Mouse (Mus musculus): ENCODE data around the gene Plod3.
A peak's percentile ranks its signal among the peaks of the same experiment; 100 is the strongest.
"Not testable (repeated sequence)": the region's sequence is repeated elsewhere in the genome, so short reads cannot be mapped to it uniquely, and the experiment has no call there.

Plod3 gene

DNA sequence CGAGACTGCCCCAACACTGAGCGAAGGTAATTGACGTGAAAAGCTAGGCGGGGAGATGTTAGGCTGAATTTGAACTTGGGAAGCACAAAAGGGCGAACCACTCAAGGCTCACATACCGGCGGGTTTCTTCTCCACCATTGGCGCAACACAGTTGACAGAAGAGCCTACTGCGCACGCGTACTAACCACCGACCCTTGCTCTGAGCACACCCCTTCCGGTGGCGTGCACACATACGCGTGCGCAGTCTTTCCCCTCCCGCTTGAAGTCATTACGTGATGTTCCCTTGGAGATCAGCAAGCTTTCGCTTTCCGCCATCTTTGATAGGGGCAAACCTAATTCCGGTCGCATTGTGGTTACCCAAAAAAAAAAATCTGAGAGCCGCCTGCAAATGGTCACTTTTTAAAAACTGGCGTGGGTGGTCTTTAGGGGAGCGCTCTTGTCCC lies at the start of gene Plod3:
Gene Plod3 (plus strand): TSS at position 325 of the 443 bp plus-strand sequence.
- DNase-seq (ENCODE audit: low spot score in 2 of 2), result peak in 1 of 2 experiments; percentile 98

DNA sequence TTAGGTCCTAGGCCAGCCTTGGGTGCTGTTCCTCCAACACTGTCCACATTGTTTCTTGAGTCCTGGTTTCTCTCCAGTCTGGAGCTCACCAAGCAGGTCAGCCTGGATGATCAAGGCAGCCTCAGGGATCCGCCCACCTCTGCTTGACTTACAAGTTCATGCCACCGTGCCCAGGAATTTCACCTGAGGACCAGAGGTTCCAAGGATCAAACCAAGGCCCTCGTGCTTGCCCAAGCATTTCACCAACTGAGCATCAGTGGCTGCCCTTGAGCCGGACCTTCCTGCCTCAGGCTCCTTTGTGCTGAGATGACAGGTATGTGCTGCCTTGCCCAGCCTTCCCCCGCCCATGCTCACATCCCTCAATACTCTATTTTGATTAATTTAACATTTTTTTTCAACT lies 49.2 kb upstream of the Plod3 start:
- no peak for DNase-seq (ENCODE audit: low spot score in 2 of 2)

DNA sequence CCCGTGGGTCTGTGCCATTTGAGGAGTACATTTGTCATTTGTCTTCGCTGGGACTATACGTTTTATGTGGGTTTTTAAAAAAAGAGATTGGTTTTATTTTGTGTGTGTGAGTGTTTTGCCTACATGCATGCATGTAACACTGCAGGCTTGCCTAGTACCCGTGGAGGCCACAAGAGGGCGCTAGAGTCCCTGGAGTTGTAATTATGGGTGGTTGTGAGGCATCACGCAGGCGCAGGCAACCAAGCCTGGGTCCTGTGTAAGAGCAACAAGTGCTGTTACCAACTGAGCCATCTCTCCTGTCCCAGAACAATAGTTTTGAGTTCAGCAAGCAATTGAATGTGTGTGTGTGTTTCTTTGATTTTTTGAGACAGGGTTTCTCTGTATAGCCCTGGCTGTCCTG lies 47.5 kb upstream of the Plod3 start:
- peak; percentile 27 to 65 for DNase-seq (ENCODE audit: low spot score in 2 of 2)

DNA sequence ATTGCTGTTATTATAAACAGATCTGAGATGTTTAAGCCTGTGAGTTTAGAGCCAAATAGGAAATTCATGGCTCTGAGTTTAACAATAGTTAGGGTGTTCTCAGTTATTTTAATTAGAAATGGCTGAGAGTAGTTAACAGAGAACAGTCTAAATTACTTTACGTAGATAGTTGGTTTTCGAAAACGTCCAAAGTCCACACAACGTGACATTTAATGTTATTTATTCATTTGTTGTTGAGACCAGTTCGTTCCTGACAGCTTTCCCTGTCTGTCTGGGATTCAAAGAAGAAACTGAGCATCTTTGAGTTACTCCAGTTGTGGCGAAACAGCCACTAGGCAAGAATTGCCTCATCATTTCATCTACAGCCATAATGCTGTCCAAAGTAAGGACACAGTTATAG lies 46.8 kb upstream of the Plod3 start:
- not testable (repeated sequence) for DNase-seq (ENCODE audit: low spot score in 2 of 2)

DNA sequence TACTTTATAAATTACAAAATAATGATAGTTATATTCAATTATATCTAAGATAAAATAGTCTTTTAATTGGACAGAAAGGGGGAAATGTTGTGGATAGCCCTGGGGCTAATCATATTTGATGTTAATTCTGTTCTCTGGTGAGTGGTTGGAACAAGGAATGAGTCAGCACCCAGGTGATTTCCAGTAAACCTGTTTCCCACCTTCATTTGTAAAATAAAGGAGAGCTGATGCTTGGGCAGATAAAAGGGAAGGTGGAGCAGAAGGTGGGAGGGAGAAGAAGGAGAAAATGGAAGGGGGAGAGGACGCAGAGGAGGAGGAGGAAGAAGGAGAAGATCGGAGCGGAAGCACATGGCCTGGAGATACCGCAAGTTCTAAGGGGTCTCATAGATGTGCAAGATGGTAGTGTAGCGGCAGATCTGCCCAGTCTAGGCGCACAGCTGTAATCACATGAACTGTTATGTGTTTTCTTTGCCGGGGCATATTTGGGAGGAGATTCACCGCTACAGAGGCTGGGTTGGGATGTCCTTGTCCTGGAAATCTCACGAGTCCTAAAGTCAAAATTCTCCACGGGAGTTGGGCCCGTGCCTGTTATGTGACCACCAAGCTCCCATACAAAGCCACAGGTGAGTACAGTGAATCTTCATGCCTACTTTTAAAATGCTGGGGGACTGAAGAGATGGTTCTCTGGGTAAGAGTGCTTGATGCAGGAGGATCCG lies 45.8 kb upstream of the Plod3 start:
- no peak for DNase-seq (ENCODE audit: low spot score in 2 of 2)

DNA sequence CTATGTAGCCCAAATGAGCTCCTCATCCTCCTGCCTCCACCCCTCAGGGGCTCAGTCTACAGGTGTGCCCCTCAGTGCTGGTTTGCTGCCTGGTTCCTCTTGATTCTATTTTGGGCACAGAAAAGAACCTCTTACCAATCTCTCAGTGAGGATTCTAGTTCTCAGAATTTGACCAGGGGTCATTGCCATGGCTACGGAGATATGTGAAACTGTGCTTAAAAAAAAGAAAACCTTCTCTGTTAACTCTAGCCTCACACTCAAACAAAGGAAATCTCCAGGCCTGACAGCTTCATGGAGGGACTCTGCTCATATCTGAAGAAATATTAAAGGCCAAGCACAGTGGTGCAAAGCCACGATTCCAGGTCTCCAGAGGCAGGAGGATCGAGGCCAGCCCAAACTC lies 44.0 kb upstream of the Plod3 start:
- no peak for DNase-seq (ENCODE audit: low spot score in 2 of 2)

DNA sequence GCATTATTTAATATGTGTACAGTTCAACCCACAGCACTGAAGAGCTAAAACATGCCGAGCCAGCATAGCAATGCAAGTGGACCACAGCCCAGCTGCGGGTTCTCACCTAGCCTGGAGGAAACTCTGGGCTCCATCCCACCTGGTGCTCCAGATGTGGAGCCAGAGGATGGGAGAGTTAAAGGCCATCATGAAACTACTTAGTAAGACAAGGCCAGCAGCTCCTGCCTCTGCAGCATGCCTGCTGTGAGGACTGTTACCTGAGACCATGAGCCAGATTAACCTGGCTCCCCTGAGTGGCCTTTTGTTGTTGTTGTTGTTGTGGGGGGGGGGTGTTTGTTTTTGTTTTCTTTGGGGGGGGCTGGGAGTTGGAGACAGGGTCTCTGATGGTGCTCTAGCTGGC lies 43.4 kb upstream of the Plod3 start:
- DNase-seq (ENCODE audit: low spot score in 2 of 2), result no peak

DNA sequence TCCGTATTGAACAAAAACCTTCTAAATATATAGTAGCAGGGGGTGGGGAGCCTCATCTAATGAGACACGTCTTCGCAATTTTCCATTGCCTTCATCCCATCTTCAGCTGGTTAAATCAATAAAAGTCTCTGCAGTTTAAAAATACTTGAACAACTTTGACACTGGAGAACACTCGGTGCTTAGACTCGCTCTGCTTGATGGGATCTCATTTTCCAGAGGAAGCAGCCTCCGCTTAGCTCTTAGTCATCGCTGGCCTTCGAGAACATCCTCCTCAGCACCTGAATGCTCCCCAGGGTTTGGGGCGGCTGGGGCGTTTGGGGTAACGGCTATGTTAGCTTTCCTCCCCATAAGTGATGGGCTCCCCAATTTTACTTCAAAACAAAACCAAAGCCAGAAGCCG lies 41.7 kb upstream of the Plod3 start:
- no peak for DNase-seq (ENCODE audit: low spot score in 2 of 2)

DNA sequence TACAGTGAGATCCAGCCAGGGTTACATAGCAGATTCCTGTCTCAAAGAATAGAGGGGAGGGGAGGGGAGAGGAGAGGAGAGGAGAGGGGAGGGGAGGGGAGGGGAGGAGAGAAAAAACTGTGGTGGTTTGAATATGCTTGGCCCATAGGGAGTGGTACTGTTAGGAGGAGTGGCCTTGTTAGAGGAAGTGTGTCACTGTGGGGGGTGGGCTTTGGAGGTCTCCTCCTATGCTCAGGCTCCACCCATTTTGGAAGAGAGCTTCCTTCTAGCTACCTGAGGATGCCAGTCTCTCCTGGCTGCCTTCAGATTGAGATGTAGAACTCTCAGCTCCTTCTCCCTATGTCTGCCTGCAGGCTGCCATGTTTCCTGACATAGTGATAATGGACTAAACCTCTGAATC lies 38.9 kb upstream of the Plod3 start:
- DNase-seq (ENCODE audit: low spot score in 2 of 2), result no peak

DNA sequence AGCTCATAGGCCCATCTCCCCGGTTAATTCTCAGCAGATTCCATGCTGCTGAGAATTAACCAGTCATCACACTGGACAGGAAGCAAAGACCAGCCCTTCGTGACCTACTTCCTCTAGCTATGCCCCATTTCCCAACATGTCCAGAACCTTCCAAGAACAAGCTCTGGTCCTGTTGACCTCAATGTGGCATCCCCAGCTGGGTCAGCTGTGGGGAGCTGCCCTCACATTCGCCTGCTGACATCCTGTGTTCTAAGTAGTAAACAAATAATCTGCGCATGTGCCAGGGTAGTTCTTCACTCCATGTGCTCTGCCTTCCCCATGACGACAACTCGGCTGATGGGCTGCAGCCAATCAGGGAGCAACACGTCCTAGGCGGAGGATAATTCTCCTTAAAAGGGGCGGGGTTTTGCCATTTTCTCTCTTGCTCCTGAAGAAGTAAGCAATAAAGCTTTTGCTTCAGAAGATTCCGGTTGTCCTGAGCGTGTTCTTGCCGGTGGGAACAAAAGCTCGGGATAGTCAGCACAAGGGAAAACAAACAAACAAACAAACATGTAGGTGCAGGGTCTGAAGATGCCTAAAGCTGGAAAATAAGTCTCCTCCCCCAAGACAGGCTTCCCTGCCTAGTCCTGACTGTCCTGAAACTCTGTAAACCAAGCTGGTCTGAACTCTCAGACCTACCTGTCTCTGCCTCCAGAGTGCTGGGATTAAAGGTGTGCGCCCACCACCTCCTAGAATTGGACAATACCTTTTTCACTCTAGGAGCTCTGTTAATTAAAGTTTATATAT lies 37.1 kb upstream of the Plod3 start:
- DNase-seq (ENCODE audit: low spot score in 2 of 2), result not testable (repeated sequence)

DNA sequence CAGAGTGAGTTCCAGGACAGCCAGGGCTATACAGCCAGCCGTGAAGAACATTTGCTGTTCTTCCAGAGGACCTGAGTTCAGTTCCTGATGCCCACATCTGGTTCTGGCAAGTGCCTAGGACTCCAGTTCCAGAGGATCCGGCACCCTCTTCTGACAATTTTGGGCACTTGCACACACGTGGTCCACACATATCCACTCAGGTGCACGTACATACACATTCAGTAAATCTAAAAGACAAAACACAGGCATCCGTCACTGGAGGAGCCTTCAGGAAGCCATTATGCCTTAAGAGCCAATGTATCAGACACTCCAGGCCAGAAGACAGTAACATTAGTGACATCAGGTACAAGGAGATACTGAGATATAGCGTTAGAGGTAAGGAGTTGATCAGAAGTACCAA lies 36.3 kb upstream of the Plod3 start:
- no peak for DNase-seq (ENCODE audit: low spot score in 2 of 2)

DNA sequence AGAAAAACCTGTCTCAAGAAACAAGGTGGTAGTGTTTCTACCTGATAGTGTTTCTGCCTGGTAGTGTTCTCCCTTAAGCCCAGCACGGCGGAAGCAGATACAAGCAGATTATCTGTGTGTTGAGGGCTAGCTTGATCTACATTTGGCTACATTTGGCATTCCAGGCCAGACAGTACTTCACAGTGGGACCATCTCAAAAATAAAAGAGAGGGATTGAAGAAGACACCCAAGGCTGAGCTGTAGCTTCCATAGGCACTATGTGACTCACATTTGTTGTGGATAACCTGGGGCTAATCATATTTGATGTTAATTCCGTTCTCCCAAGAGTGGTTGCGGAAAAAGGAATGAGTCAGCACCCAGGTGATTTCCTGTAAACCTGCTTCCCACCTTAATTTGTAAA lies 34.7 kb upstream of the Plod3 start:
- no peak for DNase-seq (ENCODE audit: low spot score in 2 of 2)

DNA sequence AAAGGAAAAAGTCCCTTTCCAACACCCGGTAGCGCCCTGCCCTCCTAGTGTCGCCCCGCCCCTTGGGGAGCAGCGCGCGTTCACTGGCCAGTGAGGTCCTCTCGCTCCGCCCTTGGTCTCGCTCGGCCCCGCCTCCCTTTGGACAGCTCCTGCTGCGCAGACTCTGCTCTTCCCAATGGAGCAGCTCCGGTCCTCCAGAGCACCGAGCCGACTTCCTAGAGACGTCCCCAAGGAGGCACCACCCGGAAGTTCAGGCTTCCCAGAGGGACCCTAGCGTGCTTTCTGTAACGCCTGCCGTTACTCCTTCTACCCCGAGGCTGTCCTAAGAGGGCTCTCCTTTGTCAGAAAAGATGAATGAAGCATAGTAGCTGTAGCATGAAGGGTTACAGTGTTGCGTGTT lies 33.8 kb upstream of the Plod3 start, which contains the start of gene Fis1:
Gene Fis1 (plus strand): TSS at position 261 of the 400 bp plus-strand sequence.
- peak; percentile 73 to 90 for DNase-seq (ENCODE audit: low spot score in 2 of 2)

DNA sequence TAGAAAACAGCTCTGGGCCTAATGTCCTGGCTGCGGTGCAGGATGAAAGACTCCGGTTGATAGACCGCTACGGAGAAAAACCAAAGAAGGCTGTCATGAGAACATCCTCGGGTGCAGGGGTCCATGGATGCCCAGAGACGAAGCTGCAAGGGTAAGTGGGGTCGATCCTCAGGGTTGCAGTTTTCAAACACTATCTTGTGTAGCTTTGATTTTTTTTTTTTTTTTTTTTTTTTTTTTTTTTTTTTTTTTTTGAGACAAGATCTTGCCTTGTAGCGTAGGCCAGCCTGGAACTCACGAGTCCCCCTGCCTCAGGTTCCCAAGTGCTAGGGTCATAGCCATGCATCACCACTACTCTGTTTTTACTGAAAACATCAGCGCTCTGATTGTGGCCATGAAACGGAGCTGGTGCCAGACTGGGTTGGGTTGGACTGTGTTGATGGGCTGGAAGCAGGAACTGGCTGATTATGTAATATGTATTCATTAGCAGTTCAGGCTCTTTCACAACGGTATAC lies 33.3 kb upstream of the Plod3 start:
- DNase-seq (ENCODE audit: low spot score in 2 of 2), result peak in 1 of 2 experiments; percentile 17

DNA sequence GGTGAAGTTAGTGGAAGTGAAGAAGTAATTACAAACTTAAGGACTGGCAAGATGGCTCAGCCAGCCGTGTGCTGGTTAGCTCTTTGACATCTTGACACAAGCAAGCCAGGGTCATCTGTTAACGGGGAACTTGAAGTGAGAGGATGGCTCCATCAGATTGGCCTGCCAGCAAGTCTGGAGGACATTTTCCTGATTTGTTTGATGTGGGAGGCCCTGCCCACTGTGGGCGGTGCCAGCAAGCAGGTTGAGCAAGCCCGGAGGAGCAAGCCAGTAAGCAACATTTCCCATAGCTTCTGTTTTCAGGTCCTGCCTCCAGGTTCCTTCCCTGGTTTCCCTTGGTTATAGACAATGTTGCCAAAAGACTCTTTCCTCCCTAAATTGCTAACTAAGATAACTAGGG lies 31.2 kb upstream of the Plod3 start:
- no peak for DNase-seq (ENCODE audit: low spot score in 2 of 2)

DNA sequence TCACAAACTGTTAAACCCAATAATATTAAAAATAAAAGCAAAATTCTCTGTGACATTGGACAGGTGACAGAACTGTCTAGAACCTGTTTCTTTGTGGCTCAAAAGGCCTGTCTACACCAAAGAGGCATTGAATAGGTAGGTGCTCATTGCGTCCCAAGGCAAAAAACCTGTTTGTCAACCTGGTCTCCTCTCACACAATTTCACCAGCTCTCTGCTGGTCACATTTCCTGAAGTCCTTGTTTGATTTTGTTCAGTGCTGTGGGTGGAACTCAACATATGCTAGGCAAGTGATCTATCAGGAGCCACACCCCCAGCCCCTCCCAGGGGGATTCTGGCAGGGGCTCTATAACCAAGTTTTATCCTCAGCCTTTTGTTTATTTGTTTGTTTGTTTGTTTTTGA lies 29.6 kb upstream of the Plod3 start:
- DNase-seq (ENCODE audit: low spot score in 2 of 2), result no peak

DNA sequence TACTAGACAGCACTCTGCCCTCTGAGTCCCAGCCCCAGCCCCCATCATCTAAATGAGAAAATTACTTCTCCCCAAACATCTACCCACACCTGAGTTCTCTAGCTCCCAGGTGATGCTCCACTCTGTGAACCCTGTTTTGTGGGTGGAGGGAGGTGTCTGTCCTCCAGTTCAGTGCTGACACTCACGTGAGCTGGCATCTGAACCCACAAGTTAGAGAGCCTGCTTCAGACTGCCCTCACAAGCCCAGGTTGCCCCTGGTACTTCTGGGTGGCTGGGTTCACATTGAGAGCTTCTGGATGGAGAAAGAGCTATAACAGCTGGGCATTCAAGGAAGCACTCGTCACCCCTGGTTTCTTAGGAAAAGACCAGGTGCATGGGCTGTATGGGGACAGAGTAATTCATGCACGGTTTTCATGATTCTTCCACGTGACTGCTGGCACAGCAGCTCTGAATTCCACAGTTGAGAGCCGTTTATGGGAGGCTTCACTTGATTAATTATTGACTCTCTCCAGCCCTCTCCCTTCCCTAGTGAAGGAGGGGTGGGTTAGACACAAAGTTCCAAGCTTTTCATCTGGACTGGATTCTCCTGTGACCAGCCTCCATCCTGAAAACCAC lies 27.7 kb upstream of the Plod3 start:
- DNase-seq (ENCODE audit: low spot score in 2 of 2), result no peak

DNA sequence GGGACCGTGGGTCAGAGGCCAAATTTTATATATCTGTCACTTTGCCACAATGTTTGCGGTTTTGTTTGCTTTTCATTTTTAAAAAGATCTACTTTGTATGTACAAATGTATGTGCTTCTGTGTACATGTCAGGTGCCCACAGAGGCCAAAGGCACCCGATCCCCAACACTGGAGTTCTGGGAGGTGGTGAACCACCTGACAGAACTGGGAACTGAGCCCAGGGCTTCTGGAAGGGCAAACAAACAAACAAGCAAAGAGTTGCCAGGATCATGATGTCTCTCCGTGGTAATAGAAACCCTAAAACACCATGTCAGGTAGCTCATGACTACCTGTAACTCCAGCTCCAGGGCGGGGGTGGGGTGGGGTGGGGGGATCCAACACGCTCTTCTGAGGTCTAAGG lies 26.8 kb upstream of the Plod3 start:
- no peak for DNase-seq (ENCODE audit: low spot score in 2 of 2)

DNA sequence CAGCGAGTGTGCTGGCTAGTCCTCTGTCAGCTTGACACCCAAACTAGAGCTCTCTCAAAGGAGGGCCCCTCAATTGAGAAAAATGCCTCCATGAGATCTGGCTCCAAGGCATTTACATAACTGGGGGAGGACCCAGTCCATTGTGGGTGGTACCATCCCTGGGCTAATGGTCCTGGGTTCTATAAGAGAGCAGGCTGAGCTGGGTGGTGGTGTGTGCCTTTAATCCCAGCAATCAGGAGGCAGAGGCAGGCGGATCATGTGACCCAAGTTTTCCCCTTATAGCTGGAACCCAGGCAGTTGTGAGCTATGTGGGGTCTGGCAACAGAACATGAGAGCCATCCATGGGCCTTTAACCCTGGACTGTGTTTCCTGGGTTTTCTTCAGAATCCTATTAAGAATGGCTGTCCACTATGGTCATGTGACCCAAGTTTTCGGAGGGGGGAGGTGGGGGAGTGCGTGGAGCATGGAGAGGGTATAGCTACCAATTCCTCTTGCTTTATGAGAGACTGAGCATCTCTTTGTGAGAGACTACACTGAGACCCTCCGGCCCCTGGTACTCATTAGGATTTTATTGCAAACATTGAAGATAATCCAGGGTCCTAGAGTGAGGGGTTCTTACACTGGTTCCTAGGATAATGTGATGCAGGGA lies 25.4 kb upstream of the Plod3 start:
- DNase-seq (ENCODE audit: low spot score in 2 of 2), result no peak

DNA sequence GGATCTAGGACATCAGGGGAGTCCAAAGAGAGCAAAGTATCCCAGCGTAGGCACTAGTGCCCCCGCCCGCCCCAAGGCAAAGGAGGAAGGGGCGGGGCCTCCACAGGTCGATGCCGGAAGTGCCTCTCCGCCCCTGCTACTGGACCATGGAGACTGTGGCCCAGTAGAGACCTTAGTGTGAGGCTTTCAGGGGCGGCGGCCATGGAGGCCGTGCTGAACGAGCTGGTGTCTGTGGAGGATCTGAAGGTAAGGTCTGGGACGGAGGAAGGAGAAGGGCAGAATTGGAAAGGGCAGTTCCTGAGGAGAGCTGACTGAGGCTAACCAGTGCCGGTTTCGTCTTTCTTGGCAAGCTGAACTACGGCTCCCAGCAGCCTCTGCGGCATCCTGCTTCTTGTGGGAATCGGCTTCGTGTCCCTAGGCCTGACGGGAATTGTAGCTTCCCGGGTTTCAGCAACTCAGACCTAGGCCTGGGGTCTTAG lies 24.8 kb upstream of the Plod3 start:
- DNase-seq (ENCODE audit: low spot score in 2 of 2), result peak; percentile 93 to 94

DNA sequence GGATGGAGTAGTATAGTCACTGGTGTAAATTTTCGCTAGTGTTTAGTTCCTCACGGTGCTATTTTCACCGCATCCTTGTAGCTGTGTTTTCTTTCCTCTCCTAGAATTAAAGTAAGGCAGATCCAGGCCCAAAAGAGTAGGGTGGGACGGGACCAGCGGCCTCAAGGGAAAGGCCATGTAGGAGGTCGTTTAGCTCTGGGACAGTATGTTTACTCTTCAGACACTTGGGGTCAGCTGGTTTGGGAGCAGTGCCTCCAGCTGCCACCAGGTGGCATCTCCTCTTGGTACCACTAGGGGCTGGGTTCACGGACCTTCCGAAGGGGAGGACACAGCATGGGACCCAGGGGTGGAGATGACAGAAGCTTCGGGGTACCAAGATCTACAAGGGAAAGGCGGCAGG lies 24.3 kb upstream of the Plod3 start:
- DNase-seq (ENCODE audit: low spot score in 2 of 2), result peak; percentile 87 to 91

Measured in spleen, postnatal 10 days (tissue).